Mouse (Mus musculus): ENCODE measurements around the gene Kdm2b. TPM values are rescaled to one million over a fixed set of nuclear protein-coding genes. Genes with fewer than 3 reads are reported as not detected.

Gene Kdm2b
- total RNA-seq, 1 experiment, result 68.6 TPM

- Histone ChIP-seq H3K4me1 (ENCODE audit: control insufficient read depth in 2 of 2, insufficient read depth in 2 of 2, low read length in 2 of 2, poor library complexity in 1 of 2) (peaks cover 10 to 15% of the 10 kb centered on the region in 2 experiments), H3K9ac (ENCODE audit: insufficient read depth, low read depth, low read length, poor library complexity, severe bottlenecking) (no peak overlapping the region), H3K27ac (ENCODE audit: insufficient read depth, low read depth, low read length, poor library complexity, severe bottlenecking) (no peak overlapping the region; the same call in 1 of the 2 replicates), H3K36me3 (ENCODE audit: control insufficient read depth, insufficient read depth, low read length, poor library complexity, severe bottlenecking) (peaks cover 3% of the 10 kb centered on the region), H3K9me3 (ENCODE audit: control insufficient read depth, insufficient read depth, low read depth, low read length) (no peaks in the 10 kb centered on the region), H3K4me3 (ENCODE audit: insufficient read depth in 1 of 2, low read depth in 1 of 2, low read length in 2 of 2, poor library complexity in 1 of 2, severe bottlenecking in 1 of 2) (no peak overlapping the region)
- in situ Hi-C loops (cut with MboI; ENCODE audit: low sequenced_read_pairs in 2 of 2, unreplicated experiment in 2 of 2), result no loop called here
- TF ChIP-seq ZC3H11A (IDR thresholded peaks at IDR 0.05; ENCODE audit: borderline replicate concordance, low read depth, low read length) (no peak), HCFC1 (IDR thresholded peaks at IDR 0.05; ENCODE audit: borderline replicate concordance, insufficient read depth, low read length) (no peak), CHD2 (IDR thresholded peaks at IDR 0.05; ENCODE audit: low read depth, low read length) (no peak), MAFK (IDR thresholded peaks at IDR 0.05; ENCODE audit: insufficient read depth, low read depth, low read length) (no peak), ZNF384 (IDR thresholded peaks at IDR 0.05; ENCODE audit: low read depth, low read length) (no peak)
- DNase-seq (ENCODE audit: low read depth, low spot score), result no peak
Measured at GRCm38 (mm10) chr5:122993811-122994210, 4.2 kb upstream of the Kdm2b start.

GRCm38 (mm10) chr5:122991350-122992004, 1.9 kb upstream of the Kdm2b start:
- no peak for TF ChIP-seq MAFK (IDR thresholded peaks at IDR 0.05; ENCODE audit: insufficient read depth, low read depth, low read length)
- peak; percentile 70 for TF ChIP-seq CHD2 (IDR thresholded peaks at IDR 0.05; ENCODE audit: low read depth, low read length)
- Histone ChIP-seq H3K27ac (ENCODE audit: insufficient read depth, low read depth, low read length, poor library complexity, severe bottlenecking) (peak overlapping the region; percentile 65; the same call in 1 of the 2 replicates), H3K9me3 (ENCODE audit: control insufficient read depth, insufficient read depth, low read depth, low read length) (no peaks in the 10 kb centered on the region), H3K4me1 (ENCODE audit: control insufficient read depth in 2 of 2, insufficient read depth in 2 of 2, low read length in 2 of 2, poor library complexity in 1 of 2) (peaks cover 11 to 19% of the 10 kb centered on the region in 2 experiments), H3K36me3 (ENCODE audit: control insufficient read depth, insufficient read depth, low read length, poor library complexity, severe bottlenecking) (no peaks in the 10 kb centered on the region), H3K4me3 (ENCODE audit: insufficient read depth in 1 of 2, low read depth in 1 of 2, low read length in 2 of 2, poor library complexity in 1 of 2, severe bottlenecking in 1 of 2) (peak overlapping the region; percentile 77 to 80; a peak in 3 of 4 replicates), H3K9ac (ENCODE audit: insufficient read depth, low read depth, low read length, poor library complexity, severe bottlenecking) (peak overlapping the region; percentile 31)
- no peak for DNase-seq (ENCODE audit: low read depth, low spot score)
- in situ Hi-C loops (cut with MboI; ENCODE audit: low sequenced_read_pairs in 2 of 2, unreplicated experiment in 2 of 2), result no loop called here

- H3K27ac ChIP-seq (ENCODE audit: insufficient read depth, low read depth, low read length, poor library complexity, severe bottlenecking), result peak overlapping the region; percentile 65
- in situ Hi-C loops (cut with MboI; ENCODE audit: low sequenced_read_pairs in 2 of 2, unreplicated experiment in 2 of 2), result no loop called here
- DNase-seq (ENCODE audit: low read depth, low spot score), result no peak
- peak overlapping the region; percentile 41 for H3K9ac ChIP-seq (ENCODE audit: insufficient read depth, low read depth, low read length, poor library complexity, severe bottlenecking)
- no peaks in the 10 kb centered on the region for H3K36me3 ChIP-seq (ENCODE audit: control insufficient read depth, insufficient read depth, low read length, poor library complexity, severe bottlenecking)
- TF ChIP-seq ZC3H11A (IDR thresholded peaks at IDR 0.05; ENCODE audit: borderline replicate concordance, low read depth, low read length), result no peak
- TF ChIP-seq MAFK (IDR thresholded peaks at IDR 0.05; ENCODE audit: insufficient read depth, low read depth, low read length), result no peak
- TF ChIP-seq ZNF384 (IDR thresholded peaks at IDR 0.05; ENCODE audit: low read depth, low read length), result no peak
- TF ChIP-seq CHD2 (IDR thresholded peaks at IDR 0.05; ENCODE audit: low read depth, low read length), result no peak
- no peak for TF ChIP-seq HCFC1 (IDR thresholded peaks at IDR 0.05; ENCODE audit: borderline replicate concordance, insufficient read depth, low read length)
- peaks cover 10 to 17% of the 10 kb centered on the region in 2 experiments for H3K4me1 ChIP-seq (ENCODE audit: control insufficient read depth in 2 of 2, insufficient read depth in 2 of 2, low read length in 2 of 2, poor library complexity in 1 of 2)
- peak overlapping the region; percentile 77 to 80 for H3K4me3 ChIP-seq (ENCODE audit: insufficient read depth in 1 of 2, low read depth in 1 of 2, low read length in 2 of 2, poor library complexity in 1 of 2, severe bottlenecking in 1 of 2)
- no peaks in the 10 kb centered on the region for H3K9me3 ChIP-seq (ENCODE audit: control insufficient read depth, insufficient read depth, low read depth, low read length)
Measured at GRCm38 (mm10) chr5:122990411-122991160, 963 bp upstream of the Kdm2b start.

GRCm38 (mm10) chr5:122989001-122989525, 560 bp downstream of the Kdm2b start:
- peaks cover 10 to 12% of the 10 kb centered on the region in 2 experiments for H3K4me1 ChIP-seq (ENCODE audit: control insufficient read depth in 2 of 2, insufficient read depth in 2 of 2, low read length in 2 of 2, poor library complexity in 1 of 2)
- in situ Hi-C loops (cut with MboI; ENCODE audit: low sequenced_read_pairs in 2 of 2, unreplicated experiment in 2 of 2), result no loop called here

More at GRCm38 (mm10) chr5:122989001-122989525, 560 bp downstream of the Kdm2b start:
- Histone ChIP-seq H3K27ac (ENCODE audit: insufficient read depth, low read depth, low read length, poor library complexity, severe bottlenecking) (peak overlapping the region; percentile 87), H3K9me3 (ENCODE audit: control insufficient read depth, insufficient read depth, low read depth, low read length) (no peaks in the 10 kb centered on the region), H3K9ac (ENCODE audit: insufficient read depth, low read depth, low read length, poor library complexity, severe bottlenecking) (peak overlapping the region; percentile 76), H3K36me3 (ENCODE audit: control insufficient read depth, insufficient read depth, low read length, poor library complexity, severe bottlenecking) (peaks cover 5% of the 10 kb centered on the region; the same call in 1 of the 2 replicates), H3K4me3 (ENCODE audit: insufficient read depth in 1 of 2, low read depth in 1 of 2, low read length in 2 of 2, poor library complexity in 1 of 2, severe bottlenecking in 1 of 2) (peak overlapping the region; percentile 77 to 80)
- no peak for TF ChIP-seq HCFC1 (IDR thresholded peaks at IDR 0.05; ENCODE audit: borderline replicate concordance, insufficient read depth, low read length)
- no peak for TF ChIP-seq MAFK (IDR thresholded peaks at IDR 0.05; ENCODE audit: insufficient read depth, low read depth, low read length)
- no peak for TF ChIP-seq CHD2 (IDR thresholded peaks at IDR 0.05; ENCODE audit: low read depth, low read length)
- TF ChIP-seq ZNF384 (IDR thresholded peaks at IDR 0.05; ENCODE audit: low read depth, low read length), result no peak
- no peak for TF ChIP-seq ZC3H11A (IDR thresholded peaks at IDR 0.05; ENCODE audit: borderline replicate concordance, low read depth, low read length)
- DNase-seq (ENCODE audit: low read depth, low spot score), result no peak
